ENCODE assay signal across 14 mouse cellular contexts in genomic region chr13:106829327-106829997, GRCm38 (mm10).
DNase-seq lines count a peak whose midpoint lies in the region; ATAC-seq lines count a peak whose summit lies in the region.
"Had no signal": no experiment of that assay in that cellular context is flagged by ENCODE, and none has a peak within 500 bp of the region (broad histone marks: within the 10 kb centered on the region; RNA-seq: fewer than 3 reads in every experiment).

No protein-coding gene starts in this region.

- peak; percentile 14 for DNase-seq in embryo, embryonic 9.5 days (ENCODE audit: extremely low spot score)
- DNase-seq in embryo, embryonic 10.5 days (ENCODE audit: low spot score): no peak
- peak; percentile 20 for DNase-seq in lung, postnatal 36 days
- DNase-seq in lung, postnatal 14 days: no peak
- DNase-seq in gastrocnemius, postnatal 14 days: no peak
- no peak for DNase-seq in left cerebral cortex, postnatal 14 days (ENCODE audit: low spot score in 2 of 2)
- DNase-seq: adrenal gland, postnatal 25 days; cerebellum, adult 11 months; cerebellum, postnatal 10 days; kidney, adult 9 months; kidney, postnatal 14 days; right cerebral cortex, adult 18-20 months; thymus, postnatal 36 days had no signal

- ATAC-seq in granulocyte monocyte progenitor cell, adult 5-6 weeks (replicated peaks; ENCODE audit: poor library complexity, severe bottlenecking): peak; percentile 69

- intact Hi-C loops in gastrocnemius, postnatal 14 days (cut with DNase I; ENCODE audit: low total_unique reads): no loop called here
- intact Hi-C loops in left cerebral cortex, postnatal 14 days (cut with DNase I): no loop called here

Comparison
In these comparisons a context has a peak if more than half of its experiments do, and no peak if none do; other contexts are left out.
1. DNase-seq: peak in embryo, embryonic 9.5 days (single experiment) and lung, postnatal 36 days (single experiment); none in embryo, embryonic 10.5 days (single experiment), lung, postnatal 14 days (single experiment), gastrocnemius, postnatal 14 days (single experiment) and left cerebral cortex, postnatal 14 days (0 of 2).